Mouse (Mus musculus) right cerebral cortex, adult 18-20 months (tissue): ENCODE measurements at regions not wholly inside any gene's neighbourhood (a gene's known extent, or its start where the extent isn't known, plus 50 kb on each side); places are given as distances from the start of the nearest gene placed in this dataset.
"Not testable (repeated sequence)": the region's sequence is repeated elsewhere in the genome, so short reads cannot be mapped to it uniquely, and the experiment has no call there.

Source experiments
- DNase-seq: peaks from one replicate; pipeline ENCODE4 v3.0.0; 2022; ENCODE audit warnings: mixed read lengths

GRCm38 (mm10) chr5:64588768-64589167, 214.4 kb upstream of the Klf3 start:
- DNase-seq = not testable (repeated sequence)

- no peak for DNase-seq
Measured at GRCm38 (mm10) chr5:64590036-64590435, 213.2 kb upstream of the Klf3 start.

GRCm38 (mm10) chr5:64590747-64591146, 212.4 kb upstream of the Klf3 start:
- no peak for DNase-seq

- no peak for DNase-seq
Measured at GRCm38 (mm10) chr5:64591792-64592191, 211.4 kb upstream of the Klf3 start.

- DNase-seq = no peak
Measured at GRCm38 (mm10) chr5:64595220-64595619, 208.0 kb upstream of the Klf3 start.

- DNase-seq = no peak
Measured at GRCm38 (mm10) chr5:64595751-64596344, 207.3 kb upstream of the Klf3 start.

GRCm38 (mm10) chr5:64597021-64597420, 206.2 kb upstream of the Klf3 start:
- DNase-seq = no peak

GRCm38 (mm10) chr5:64597451-64597850, 205.7 kb upstream of the Klf3 start:
- DNase-seq = no peak

- no peak for DNase-seq
Measured at GRCm38 (mm10) chr5:64598606-64599005, 204.6 kb upstream of the Klf3 start.

GRCm38 (mm10) chr5:64599015-64599414, 204.2 kb upstream of the Klf3 start:
- DNase-seq = no peak

GRCm38 (mm10) chr5:64599865-64600288, 203.3 kb upstream of the Klf3 start:
- no peak for DNase-seq

GRCm38 (mm10) chr5:64600392-64600791, 202.8 kb upstream of the Klf3 start:
- no peak for DNase-seq

GRCm38 (mm10) chr5:64600811-64601210, 202.4 kb upstream of the Klf3 start:
- no peak for DNase-seq

GRCm38 (mm10) chr5:64601285-64601684, 201.9 kb upstream of the Klf3 start:
- no peak for DNase-seq

- no peak for DNase-seq
Measured at GRCm38 (mm10) chr5:64601832-64602231, 201.4 kb upstream of the Klf3 start.

- DNase-seq = no peak
Measured at GRCm38 (mm10) chr5:64602356-64602936, 200.7 kb upstream of the Klf3 start.

- no peak for DNase-seq
Measured at GRCm38 (mm10) chr5:64602996-64603755, 200.0 kb upstream of the Klf3 start.

- no peak for DNase-seq
Measured at GRCm38 (mm10) chr5:64605171-64605570, 198.0 kb upstream of the Klf3 start.

- no peak for DNase-seq
Measured at GRCm38 (mm10) chr5:64605991-64606390, 197.2 kb upstream of the Klf3 start.

GRCm38 (mm10) chr5:64609378-64610087, 193.7 kb upstream of the Klf3 start:
- no peak for DNase-seq

GRCm38 (mm10) chr5:64610146-64610545, 193.0 kb upstream of the Klf3 start:
- DNase-seq = no peak

- no peak for DNase-seq
Measured at GRCm38 (mm10) chr5:64610562-64611405, 192.4 kb upstream of the Klf3 start.

GRCm38 (mm10) chr5:64612017-64612416, 191.2 kb upstream of the Klf3 start:
- no peak for DNase-seq
